Mouse (Mus musculus): Measurements from ENCODE around the gene Dock10. TPM values are rescaled to one million over a fixed set of nuclear protein-coding genes. Genes with fewer than 3 reads are reported as not detected.

Gene Dock10
- polyA plus RNA-seq, 1 experiment from 2014 or later, result 3.5 TPM

DNA sequence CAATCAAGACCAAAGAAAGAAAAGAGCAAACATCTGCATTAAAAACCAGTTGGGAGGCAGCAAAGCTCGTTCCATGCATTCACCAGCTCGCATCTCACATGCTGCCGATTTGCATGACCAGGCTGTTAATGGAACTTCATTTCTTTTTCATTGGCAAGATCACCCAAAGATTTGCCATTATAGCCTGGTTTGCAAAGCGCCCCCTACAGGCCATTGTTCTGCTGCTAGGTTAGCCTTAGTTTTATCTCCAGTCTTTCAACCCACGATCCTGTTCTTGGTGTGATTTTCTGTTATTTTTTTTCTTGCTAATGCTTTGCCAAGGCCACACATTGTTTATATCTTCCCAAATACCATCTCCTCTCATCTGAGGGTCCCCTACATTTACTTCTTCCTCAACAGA lies 236.1 kb downstream of the Dock10 start:
- no peaks in the 10 kb centered on the region for H3K36me3 ChIP-seq
- no peak overlapping the region for H3K27ac ChIP-seq
- H3K4me1 ChIP-seq (replicated peaks), result no peaks in the 10 kb centered on the region
- 64% methylated on average over 5 of the region's 5 CpGs for WGBS
- H3K4me3 ChIP-seq (replicated peaks), result no peak overlapping the region
- no peaks in the 10 kb centered on the region for H3K27me3 ChIP-seq (replicated peaks)
- ATAC-seq, result no peak
- H3K4me2 ChIP-seq (replicated peaks), result no peak overlapping the region
- no peaks in the 10 kb centered on the region for H3K9me3 ChIP-seq
- H3K9ac ChIP-seq, result no peak overlapping the region

DNA sequence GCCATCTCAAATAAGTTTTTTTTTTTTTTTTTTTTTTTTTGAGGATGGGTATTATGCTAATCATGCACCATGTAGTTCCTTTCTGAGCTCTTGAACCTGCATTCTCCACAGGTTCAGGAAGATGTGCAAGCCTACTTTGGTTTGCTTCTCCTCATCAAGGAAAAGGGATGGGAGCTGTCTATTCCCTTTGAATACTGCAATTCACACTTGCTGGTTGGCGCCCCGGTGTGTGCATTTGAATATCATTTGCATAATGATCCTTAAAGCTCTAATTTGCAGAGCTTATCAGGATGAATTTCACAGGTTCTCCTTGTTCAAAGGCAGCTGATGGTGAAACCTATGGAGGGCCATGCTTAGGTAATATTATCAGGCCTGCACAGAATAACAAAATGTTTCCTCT lies 237.9 kb downstream of the Dock10 start:
- Histone ChIP-seq H3K27ac (no peak overlapping the region), H3K36me3 (no peaks in the 10 kb centered on the region), H3K9ac (no peak overlapping the region), H3K4me3 (replicated peaks) (no peak overlapping the region), H3K9me3 (no peaks in the 10 kb centered on the region), H3K4me1 (replicated peaks) (no peaks in the 10 kb centered on the region), H3K4me2 (replicated peaks) (no peak overlapping the region), H3K27me3 (replicated peaks) (no peaks in the 10 kb centered on the region)
- no peak for ATAC-seq
- WGBS, result 34% methylated on average over 2 of the region's 2 CpGs

DNA sequence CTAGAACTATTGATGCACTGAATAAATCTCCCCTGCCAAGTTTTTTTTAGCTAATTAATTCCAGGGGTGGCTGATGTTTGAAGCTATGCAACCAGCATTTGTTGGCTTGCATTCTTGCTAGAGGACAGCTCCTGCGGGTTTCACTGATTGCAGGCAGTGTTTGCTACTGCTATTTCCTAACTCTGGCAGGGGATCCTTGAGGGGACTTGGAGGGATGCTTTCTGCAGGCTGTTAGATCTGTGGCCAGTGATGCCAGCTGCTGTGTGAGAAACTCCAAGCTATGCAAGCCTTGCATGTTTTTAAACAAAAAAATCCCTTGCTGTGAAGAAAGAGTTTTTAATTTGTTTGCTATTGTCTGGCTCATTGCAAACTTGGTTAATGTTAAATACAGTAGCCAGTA lies 238.4 kb downstream of the Dock10 start:
- no peak overlapping the region for H3K4me2 ChIP-seq (replicated peaks)
- H3K27ac ChIP-seq, result no peak overlapping the region
- no peak for ATAC-seq
- H3K4me1 ChIP-seq (replicated peaks), result no peaks in the 10 kb centered on the region
- no peaks in the 10 kb centered on the region for H3K36me3 ChIP-seq
- WGBS, result 0% methylated on average over 1 of the region's 1 CpGs
- no peak overlapping the region for H3K9ac ChIP-seq
- H3K27me3 ChIP-seq (replicated peaks), result no peaks in the 10 kb centered on the region
- H3K9me3 ChIP-seq, result no peaks in the 10 kb centered on the region
- no peak overlapping the region for H3K4me3 ChIP-seq (replicated peaks)

DNA sequence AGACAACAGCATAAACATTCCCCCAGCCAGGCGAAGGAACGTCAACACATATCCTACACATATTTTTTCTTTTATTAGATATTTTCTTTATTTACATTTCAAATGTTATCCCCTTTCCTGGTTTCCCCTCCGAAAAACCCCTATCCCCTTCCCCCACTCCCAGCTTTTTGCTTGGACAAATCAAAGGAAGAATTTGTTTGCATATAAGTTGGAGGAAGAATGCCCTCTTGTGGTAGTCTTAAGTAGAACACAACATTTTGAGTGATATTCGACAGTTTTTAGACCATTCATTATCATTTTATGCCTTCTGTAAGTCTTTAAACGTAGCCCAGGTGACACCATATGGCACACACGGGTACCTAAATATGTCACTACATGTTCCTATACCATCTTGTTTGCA lies 242.5 kb downstream of the Dock10 start:
- no peaks in the 10 kb centered on the region for H3K36me3 ChIP-seq
- no peak overlapping the region for H3K27ac ChIP-seq
- no peaks in the 10 kb centered on the region for H3K4me1 ChIP-seq (replicated peaks)
- H3K9me3 ChIP-seq, result no peaks in the 10 kb centered on the region
- no peak for ATAC-seq
- no peak overlapping the region for H3K4me3 ChIP-seq (replicated peaks)
- no peak overlapping the region for H3K4me2 ChIP-seq (replicated peaks)
- 36% methylated on average over 6 of the region's 6 CpGs for WGBS
- H3K27me3 ChIP-seq (replicated peaks), result no peaks in the 10 kb centered on the region
- H3K9ac ChIP-seq, result no peak overlapping the region

DNA sequence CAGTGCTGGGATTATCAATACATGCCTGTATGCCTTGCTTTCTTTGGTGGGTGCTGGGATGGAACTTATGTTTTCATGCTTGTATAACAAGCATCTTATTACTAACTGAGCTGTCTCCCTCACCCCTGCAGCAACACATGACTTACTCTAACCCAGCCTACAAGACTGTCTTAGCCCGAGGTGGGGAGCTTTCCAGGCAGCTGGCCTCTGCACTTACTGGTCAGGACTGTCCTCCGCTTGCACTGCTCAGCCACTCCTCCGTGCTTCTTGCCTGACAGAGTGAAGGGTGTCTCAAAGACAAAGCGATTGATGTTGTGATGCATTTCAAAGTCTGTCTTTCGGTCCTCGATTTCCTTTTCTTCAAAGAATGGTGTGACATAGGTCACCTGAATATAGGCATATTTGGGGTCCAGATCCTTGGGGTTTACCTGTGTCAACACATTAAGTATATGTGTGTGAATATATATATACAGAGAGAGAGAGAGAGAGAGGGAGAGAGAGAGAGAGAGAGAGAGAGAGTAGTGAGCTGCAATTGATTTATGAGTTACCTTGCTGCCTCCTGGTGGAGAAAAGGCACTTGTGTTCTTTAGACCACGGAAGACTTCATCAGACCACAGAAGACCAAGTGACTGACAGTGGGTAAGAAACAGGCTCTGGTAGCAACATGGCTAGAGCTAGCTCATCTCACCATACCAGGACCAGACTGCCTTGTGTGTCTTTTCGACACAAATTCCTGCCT lies 245.9 kb downstream of the Dock10 start:
- H3K36me3 ChIP-seq, result no peaks in the 10 kb centered on the region
- no peak overlapping the region for H3K4me2 ChIP-seq (replicated peaks)
- no peaks in the 10 kb centered on the region for H3K9me3 ChIP-seq
- H3K27ac ChIP-seq, result no peak overlapping the region
- no peak overlapping the region for H3K4me3 ChIP-seq (replicated peaks)
- 54% methylated on average over 8 of the region's 8 CpGs for WGBS
- no peaks in the 10 kb centered on the region for H3K4me1 ChIP-seq (replicated peaks)
- H3K27me3 ChIP-seq (replicated peaks), result no peaks in the 10 kb centered on the region
- ATAC-seq, result no peak
- H3K9ac ChIP-seq, result no peak overlapping the region

DNA sequence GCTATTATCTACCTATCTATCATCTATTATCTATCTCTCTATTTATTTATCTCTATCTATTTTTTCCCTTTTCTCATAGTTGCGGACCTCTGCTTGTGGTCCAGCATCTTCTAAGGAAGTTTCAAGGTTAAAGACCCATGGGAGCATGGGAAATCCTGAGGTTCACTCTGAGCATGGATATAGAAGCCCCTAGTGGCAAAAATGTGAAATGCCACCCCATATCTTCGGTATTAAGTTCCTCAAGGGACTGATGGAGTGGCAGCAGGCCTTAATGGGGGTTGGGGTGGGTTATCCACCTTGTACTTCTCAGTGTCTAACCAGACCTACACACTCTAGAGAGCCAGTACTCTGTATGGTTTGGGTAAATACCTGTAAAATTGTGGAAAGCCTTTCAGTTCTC lies 253.6 kb downstream of the Dock10 start:
- Histone ChIP-seq H3K4me1 (replicated peaks) (no peaks in the 10 kb centered on the region), H3K9me3 (no peaks in the 10 kb centered on the region), H3K27me3 (replicated peaks) (no peaks in the 10 kb centered on the region), H3K27ac (no peak overlapping the region), H3K36me3 (no peaks in the 10 kb centered on the region), H3K4me2 (replicated peaks) (no peak overlapping the region), H3K9ac (no peak overlapping the region), H3K4me3 (replicated peaks) (no peak overlapping the region)
- no peak for ATAC-seq
- WGBS, result 84% methylated on average over 2 of the region's 2 CpGs

DNA sequence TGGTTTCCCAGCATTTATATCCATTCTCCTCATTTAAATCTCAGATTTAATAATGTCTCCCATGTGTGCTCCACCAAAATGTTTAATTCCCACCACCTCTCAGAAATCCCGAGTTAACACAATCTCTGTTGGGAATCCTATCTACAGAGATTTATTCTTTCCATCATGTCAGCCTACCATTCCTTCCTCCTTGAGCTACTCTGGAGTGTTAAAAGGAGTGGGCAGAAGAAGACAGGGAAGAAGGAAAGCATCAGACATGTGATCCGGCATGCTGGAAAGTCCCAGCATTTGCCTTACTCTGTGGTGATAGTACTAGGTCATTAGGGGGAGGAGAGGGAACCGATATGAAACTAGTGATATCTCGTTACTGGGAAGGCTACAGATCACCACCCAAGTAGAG lies 254.2 kb downstream of the Dock10 start:
- no peak overlapping the region for H3K27ac ChIP-seq
- no peaks in the 10 kb centered on the region for H3K9me3 ChIP-seq
- H3K9ac ChIP-seq, result no peak overlapping the region
- H3K36me3 ChIP-seq, result no peaks in the 10 kb centered on the region
- no peaks in the 10 kb centered on the region for H3K27me3 ChIP-seq (replicated peaks)
- H3K4me3 ChIP-seq (replicated peaks), result no peak overlapping the region
- no peak for ATAC-seq
- no peaks in the 10 kb centered on the region for H3K4me1 ChIP-seq (replicated peaks)
- no peak overlapping the region for H3K4me2 ChIP-seq (replicated peaks)
- WGBS, result 90% methylated on average over 4 of the region's 4 CpGs

DNA sequence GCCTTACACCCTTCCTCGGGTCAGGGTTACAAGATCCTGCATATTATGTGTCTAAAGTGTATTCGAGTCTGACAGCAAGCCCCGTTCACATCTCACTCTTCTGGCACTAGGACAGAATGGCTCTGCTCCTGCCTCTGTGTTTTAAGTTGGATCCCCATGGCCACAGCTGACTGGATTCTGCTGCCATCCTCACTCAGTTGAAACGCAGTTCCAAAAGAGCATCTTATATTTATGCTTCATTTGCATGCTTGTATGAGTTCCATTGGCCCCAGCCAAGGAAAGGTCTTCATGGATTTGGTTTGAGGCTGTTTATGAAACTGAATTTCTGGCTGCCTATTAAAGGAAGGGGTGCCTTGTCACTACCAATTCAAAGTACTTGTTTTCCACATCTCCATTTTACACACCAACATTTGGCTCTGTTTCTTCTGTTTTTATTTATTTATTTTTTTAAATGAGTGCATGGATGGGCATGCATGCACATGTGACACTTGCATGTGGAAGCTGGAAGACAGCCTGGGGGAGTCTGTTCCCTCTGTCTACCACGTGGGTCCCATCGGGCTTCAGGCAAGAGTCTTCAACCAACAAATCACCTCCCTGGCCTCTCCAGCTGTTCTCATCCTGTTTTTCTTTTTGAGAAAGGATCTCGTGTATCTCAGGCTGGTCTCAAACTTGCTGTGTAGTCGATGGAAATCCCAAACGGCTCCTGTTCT lies 255.7 kb downstream of the Dock10 start:
- no peak overlapping the region for H3K27ac ChIP-seq
- H3K4me3 ChIP-seq (replicated peaks), result no peak overlapping the region
- H3K9me3 ChIP-seq, result no peaks in the 10 kb centered on the region
- no peaks in the 10 kb centered on the region for H3K27me3 ChIP-seq (replicated peaks)
- no peak for ATAC-seq
- no peaks in the 10 kb centered on the region for H3K4me1 ChIP-seq (replicated peaks)
- no peak overlapping the region for H3K9ac ChIP-seq
- no peak overlapping the region for H3K4me2 ChIP-seq (replicated peaks)
- WGBS, result 82% methylated on average over 9 of the region's 9 CpGs
- no peaks in the 10 kb centered on the region for H3K36me3 ChIP-seq

DNA sequence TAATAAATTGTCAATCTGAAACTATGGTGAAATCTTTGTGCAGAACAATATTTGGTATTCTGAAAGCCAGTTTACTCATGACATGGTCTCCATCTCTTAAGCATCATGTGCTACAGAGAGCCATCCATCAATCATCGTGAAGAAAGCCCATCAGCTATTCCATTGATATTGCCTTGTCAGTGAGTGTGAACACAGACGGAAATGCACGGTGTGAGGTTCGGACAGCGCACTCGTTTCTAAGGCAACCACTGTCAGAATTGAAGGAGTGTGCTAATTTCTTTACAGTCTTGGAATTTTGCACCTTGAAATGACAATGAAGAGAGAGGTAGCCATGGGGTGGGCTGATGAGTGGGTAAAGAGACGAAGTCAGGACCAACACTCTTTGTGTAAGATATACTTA lies 259.1 kb downstream of the Dock10 start:
- no peak overlapping the region for H3K4me3 ChIP-seq (replicated peaks)
- H3K4me2 ChIP-seq (replicated peaks), result no peak overlapping the region
- no peaks in the 10 kb centered on the region for H3K4me1 ChIP-seq (replicated peaks)
- WGBS, result 85% methylated on average over 7 of the region's 7 CpGs
- ATAC-seq, result no peak
- H3K27ac ChIP-seq, result no peak overlapping the region
- H3K9me3 ChIP-seq, result no peaks in the 10 kb centered on the region
- H3K27me3 ChIP-seq (replicated peaks), result no peaks in the 10 kb centered on the region
- no peaks in the 10 kb centered on the region for H3K36me3 ChIP-seq
- H3K9ac ChIP-seq, result no peak overlapping the region

DNA sequence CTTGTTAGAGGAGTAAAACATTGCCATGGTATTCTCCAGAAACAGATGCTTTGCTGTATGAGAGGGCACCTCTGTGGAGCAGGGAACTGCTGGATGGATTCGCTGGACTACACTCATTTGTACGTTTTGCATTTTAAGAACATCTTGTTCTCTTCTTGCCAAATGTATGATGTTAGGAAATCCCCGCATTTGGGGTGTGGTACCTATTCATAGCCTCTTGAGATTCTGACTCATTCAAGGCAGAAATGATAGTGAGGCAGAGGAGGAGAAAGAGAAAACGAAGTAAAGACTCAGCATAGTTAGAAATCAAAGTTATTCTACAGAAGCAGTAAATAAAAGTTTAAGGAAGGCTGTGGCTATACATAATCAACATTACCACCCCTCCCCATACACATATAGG lies 262.0 kb downstream of the Dock10 start:
- no peak overlapping the region for H3K4me2 ChIP-seq (replicated peaks)
- no peak overlapping the region for H3K27ac ChIP-seq
- H3K9ac ChIP-seq, result no peak overlapping the region
- H3K4me1 ChIP-seq (replicated peaks), result no peaks in the 10 kb centered on the region
- WGBS, result 78% methylated on average over 4 of the region's 4 CpGs
- no peaks in the 10 kb centered on the region for H3K9me3 ChIP-seq
- no peaks in the 10 kb centered on the region for H3K36me3 ChIP-seq
- H3K4me3 ChIP-seq (replicated peaks), result no peak overlapping the region
- no peak for ATAC-seq
- H3K27me3 ChIP-seq (replicated peaks), result no peaks in the 10 kb centered on the region

DNA sequence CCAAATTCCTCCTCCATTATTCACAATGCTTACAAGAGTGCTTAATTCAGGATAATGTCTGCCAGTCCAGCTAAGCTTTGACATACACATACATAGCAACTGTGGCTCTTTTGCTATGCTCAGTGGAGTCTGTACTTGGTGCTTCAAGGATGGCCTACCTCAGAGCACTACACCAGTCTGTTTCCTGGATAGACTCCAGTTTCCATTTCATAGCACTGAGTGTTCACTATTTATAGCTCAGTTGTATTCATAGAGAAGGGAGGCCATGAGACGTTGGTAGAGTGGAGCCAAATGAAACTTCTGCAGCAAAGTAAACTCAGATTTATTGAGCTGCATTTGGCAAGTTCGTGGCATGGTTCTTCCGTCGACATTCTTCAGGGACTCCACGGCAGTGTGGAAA lies 274.9 kb downstream of the Dock10 start:
- no peak overlapping the region for H3K4me3 ChIP-seq (replicated peaks)
- no peak overlapping the region for H3K9ac ChIP-seq
- no peak overlapping the region for H3K27ac ChIP-seq
- no peaks in the 10 kb centered on the region for H3K27me3 ChIP-seq (replicated peaks)
- no peaks in the 10 kb centered on the region for H3K4me1 ChIP-seq (replicated peaks)
- WGBS, result 67% methylated on average over 5 of the region's 5 CpGs
- ATAC-seq, result no peak
- no peaks in the 10 kb centered on the region for H3K36me3 ChIP-seq
- H3K9me3 ChIP-seq, result no peaks in the 10 kb centered on the region
- H3K4me2 ChIP-seq (replicated peaks), result no peak overlapping the region

DNA sequence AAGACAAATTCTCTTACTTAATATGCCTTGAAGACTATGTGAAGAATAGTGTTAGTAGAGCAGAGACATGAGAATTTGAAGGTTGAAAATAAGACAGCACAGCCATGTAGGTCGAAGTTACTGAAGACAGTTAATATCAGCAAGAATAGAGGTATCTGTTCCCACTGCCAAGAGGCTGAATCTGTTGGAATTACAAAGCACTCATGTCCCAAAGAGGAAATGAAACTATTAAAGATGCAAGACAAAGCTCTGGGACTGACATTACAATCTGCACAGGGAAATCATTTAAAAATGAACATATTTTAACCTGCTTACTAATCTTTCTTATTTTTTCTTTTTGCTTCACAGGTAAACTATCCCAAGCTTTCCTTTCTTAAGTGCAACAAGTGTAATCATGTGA lies 283.4 kb downstream of the Dock10 start:
- ATAC-seq, result no peak
- Histone ChIP-seq H3K4me2 (replicated peaks) (no peak overlapping the region), H3K27me3 (replicated peaks) (no peaks in the 10 kb centered on the region), H3K4me1 (replicated peaks) (no peaks in the 10 kb centered on the region), H3K36me3 (no peaks in the 10 kb centered on the region), H3K4me3 (replicated peaks) (no peak overlapping the region), H3K27ac (no peak overlapping the region), H3K9me3 (no peaks in the 10 kb centered on the region), H3K9ac (no peak overlapping the region)
- 67% methylated on average over 1 of the region's 1 CpGs for WGBS

DNA sequence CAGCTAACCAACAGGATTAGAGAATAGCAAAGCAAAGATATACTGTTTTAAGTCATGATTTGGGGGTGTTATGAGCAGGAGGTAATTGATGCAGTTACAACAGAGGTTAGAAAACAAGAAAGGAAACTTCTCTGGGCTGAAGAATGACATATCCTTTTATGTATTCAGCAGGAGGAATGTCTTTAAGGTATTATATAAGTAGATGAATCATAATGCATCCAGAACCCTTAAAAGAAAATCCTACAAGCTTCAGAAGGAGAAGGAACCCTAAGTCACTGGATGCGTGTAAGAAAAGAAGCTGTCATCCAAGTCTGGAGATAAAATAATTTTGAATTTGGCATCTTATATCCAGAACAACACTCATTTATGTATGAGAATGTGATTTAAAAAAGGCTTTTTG lies 285.9 kb downstream of the Dock10 start:
- Histone ChIP-seq H3K9ac (no peak overlapping the region), H3K9me3 (no peaks in the 10 kb centered on the region), H3K36me3 (no peaks in the 10 kb centered on the region), H3K4me1 (replicated peaks) (no peaks in the 10 kb centered on the region), H3K27me3 (replicated peaks) (no peaks in the 10 kb centered on the region), H3K4me3 (replicated peaks) (no peak overlapping the region), H3K4me2 (replicated peaks) (no peak overlapping the region), H3K27ac (no peak overlapping the region)
- 94% methylated on average over 1 of the region's 1 CpGs for WGBS
- no peak for ATAC-seq
